In the genomic region with DNA sequence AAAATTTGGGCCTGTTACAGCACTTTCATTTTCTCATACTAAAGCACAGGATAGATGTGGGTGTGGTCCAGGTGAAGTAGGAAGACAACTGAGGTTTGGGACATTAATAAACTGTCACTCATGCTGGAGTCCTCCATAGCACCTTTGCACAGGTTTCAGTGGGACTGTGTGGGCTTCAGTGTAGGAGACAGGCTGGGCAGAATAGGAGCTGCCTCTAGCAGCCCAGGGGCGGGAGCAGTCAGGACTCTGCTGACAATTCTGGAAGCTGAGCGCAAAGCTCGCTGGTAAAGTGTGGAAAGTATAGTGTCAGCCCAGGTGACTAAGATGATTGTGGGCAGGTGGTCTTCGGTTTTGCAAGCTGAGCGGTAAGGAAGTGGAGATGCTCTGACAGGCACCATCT, we compare ENCODE assay signal across 15 mouse cellular contexts.
"Had no signal": no experiment of that assay in that cellular context is flagged by ENCODE, and none has a peak within 500 bp of the region (broad histone marks: within the 10 kb centered on the region; RNA-seq: fewer than 3 reads in every experiment).

No protein-coding gene starts in this region.

- DNase-seq: lung, adult 18-20 months; lung, embryonic 14.5 days; lung, postnatal 10 days; lung, postnatal 4 days; midbrain, embryonic 14.5 days; right cerebral cortex, postnatal 14 days; thymus, adult 2 months; thymus, postnatal 25 days; thymus, postnatal 4 days had no signal

- H3K9me3 ChIP-seq: midbrain, embryonic 10.5 days; midbrain, embryonic 12.5 days; neural tube, embryonic 12.5 days; stomach, embryonic 15.5 days had no signal

- H3K9ac ChIP-seq: lung, embryonic 14.5 days; midbrain, embryonic 12.5 days; neural tube, embryonic 12.5 days; stomach, embryonic 15.5 days had no signal

- ATAC-seq: midbrain, embryonic 16.5 days had no signal

- H3K36me3 ChIP-seq: midbrain, embryonic 10.5 days; midbrain, embryonic 12.5 days; neural tube, embryonic 12.5 days; stomach, embryonic 15.5 days had no signal

- H3K4me3 ChIP-seq: midbrain, embryonic 10.5 days; midbrain, embryonic 12.5 days; neural tube, embryonic 12.5 days; stomach, embryonic 15.5 days had no signal

- H3K4me2 ChIP-seq: lung, embryonic 14.5 days; midbrain, embryonic 12.5 days; neural tube, embryonic 12.5 days; stomach, embryonic 15.5 days had no signal

- H3K27ac ChIP-seq: midbrain, embryonic 10.5 days; midbrain, embryonic 12.5 days; neural tube, embryonic 12.5 days; stomach, embryonic 15.5 days; stomach, postnatal 0 days had no signal

- H3K27me3 ChIP-seq: midbrain, embryonic 12.5 days; neural tube, embryonic 12.5 days; stomach, embryonic 15.5 days had no signal

- H3K4me1 ChIP-seq: neural tube, embryonic 12.5 days; stomach, embryonic 15.5 days had no signal
